Mouse (Mus musculus) sigmoid colon, adult 10 weeks (tissue): ENCODE data around the gene Asb2. TPM values are rescaled to one million over a fixed set of nuclear protein-coding genes. Genes with fewer than 3 reads are reported as not detected.

Experiments
- polyA plus RNA-seq: library from polyadenylated mRNA; stranded (reverse); fragments of 350-450 nt; fragmentation: Illumina TruSeq; extraction: RNeasy Lipid Tissue Mini Kit (QIAGEN cat#74804); gene quantifications from one replicate; pipeline ENCODE4 v1.2.3, GENCODE M21; 2014; ENCODE audit warnings: low read depth, low replicate concordance

The Asb2 gene
- 0.38 TPM for polyA plus RNA-seq

GRCm38 (mm10) chr12:103355746-103356414 lies at the start of gene Asb2:
Asb2 (minus strand) TSS chr12:103356001.

DNA sequence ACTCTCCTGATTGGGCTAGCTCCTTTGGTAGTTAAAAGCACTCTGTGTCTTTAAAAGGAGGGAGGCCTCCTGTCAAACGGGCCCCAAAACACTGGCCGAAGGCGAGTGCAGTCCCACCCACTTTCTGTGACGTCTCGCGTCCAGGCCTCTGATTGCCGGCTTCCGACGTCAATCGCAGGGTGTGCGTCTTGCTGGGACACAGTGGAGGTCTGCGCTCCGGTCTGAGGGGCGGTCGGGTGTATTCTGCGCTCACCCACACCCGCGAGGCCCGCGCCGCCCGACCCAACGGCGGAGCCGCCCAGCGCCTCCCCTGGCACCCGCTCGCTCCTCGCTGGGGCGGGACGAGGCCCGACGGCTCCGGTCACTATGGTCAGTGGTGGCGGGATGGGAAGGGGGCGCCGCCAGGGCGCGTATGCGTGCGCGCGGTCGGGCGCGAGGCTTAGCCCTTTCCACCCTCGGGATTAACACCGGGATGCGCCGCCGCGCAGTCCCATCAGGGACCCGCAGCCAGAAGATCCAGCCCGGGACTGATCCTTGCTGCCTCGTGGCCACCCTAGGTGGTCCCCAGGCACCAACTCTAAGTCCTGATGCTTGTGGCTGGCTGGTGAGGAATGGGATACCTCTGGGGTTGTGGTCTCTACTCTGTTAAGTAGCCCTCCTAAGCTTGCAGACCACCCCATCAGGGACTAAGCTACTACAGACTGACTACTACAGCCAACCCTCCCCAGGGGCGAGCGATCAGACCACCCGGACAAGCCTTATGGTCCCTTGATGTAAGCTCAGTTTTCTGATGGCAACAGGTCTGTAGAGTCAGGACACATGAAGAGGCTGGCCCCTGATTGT lies 32.9 kb upstream of the Asb2 start, which contains the start of gene Otub2:
Otub2 (plus strand) TSS at position 178 of the 843 bp plus-strand sequence.

GRCm38 (mm10) chr12:103310744-103311267 lies 45.0 kb downstream of the Asb2 start, which contains the start of gene Fam181a:
Fam181a (plus strand) TSS chr12:103310975.

Other genes starting within 250 kb of the Asb2 start
- gene Prima1, start 113.9 kb downstream of the Asb2 start, polyA plus RNA-seq = not detected
- not detected for gene Fam181a, start 45.0 kb downstream of the Asb2 start, polyA plus RNA-seq
- 1.1 TPM for gene Otub2, start 32.7 kb upstream of the Asb2 start, polyA plus RNA-seq
- 0.47 TPM for gene 9330161L09Rik, start 51.8 kb upstream of the Asb2 start, polyA plus RNA-seq
- 25.0 TPM for gene Ddx24, start 69.8 kb upstream of the Asb2 start, polyA plus RNA-seq
- 37.5 TPM for gene Ifi27, start 78.2 kb upstream of the Asb2 start, polyA plus RNA-seq
- gene Ifi27l2a, start 87.7 kb upstream of the Asb2 start, polyA plus RNA-seq = 10.3 TPM
- 52.6 TPM for gene Ifi27l2b, start 101.2 kb upstream of the Asb2 start, polyA plus RNA-seq
- gene Ppp4r4, start 176.3 kb upstream of the Asb2 start, polyA plus RNA-seq = 2.8 TPM